Mouse (Mus musculus) adrenal gland (tissue): Measurements from ENCODE around the gene St6gal1.

Experiments
- intact Hi-C: fragments of 180-260 bp; cut with DNase I; formaldehyde crosslinking; loops from one replicate; pipeline ENCODE4 v1.15.1; 2025

Gene St6gal1

GRCm38 (mm10) chr16:23295720-23296119 lies 71.2 kb downstream of the St6gal1 start:
- intact Hi-C loops: no loop called here

GRCm38 (mm10) chr16:23296721-23297120 lies 72.2 kb downstream of the St6gal1 start:
- intact Hi-C loops: no loop called here

- intact Hi-C loops: no loop called here
Observed at GRCm38 (mm10) chr16:23298441-23298840, 73.9 kb downstream of the St6gal1 start.

- intact Hi-C loops: no loop called here
Observed at GRCm38 (mm10) chr16:23298911-23299310, 74.4 kb downstream of the St6gal1 start.

GRCm38 (mm10) chr16:23299904-23300740 lies 75.6 kb downstream of the St6gal1 start:
- intact Hi-C loops: no loop called here

- intact Hi-C loops: no loop called here
Observed at GRCm38 (mm10) chr16:23301762-23302161, 77.2 kb downstream of the St6gal1 start.

- intact Hi-C loops: loop anchor here (5.0 kb wide), 1 partner anchor 51 kb away; no protein-coding TSS in a partner anchor
Observed at GRCm38 (mm10) chr16:23305830-23306623, 81.5 kb downstream of the St6gal1 start.

GRCm38 (mm10) chr16:23307142-23307968 lies 82.8 kb downstream of the St6gal1 start:
- intact Hi-C loops: loop anchor here (5.0 kb wide), 1 partner anchor 50 kb away; no protein-coding TSS in a partner anchor

- intact Hi-C loops: loop anchor here (5.0 kb wide), 1 partner anchor 49 kb away; no protein-coding TSS in a partner anchor
Observed at GRCm38 (mm10) chr16:23308012-23308554, 83.5 kb downstream of the St6gal1 start.

GRCm38 (mm10) chr16:23309080-23309479 lies 84.5 kb downstream of the St6gal1 start:
- intact Hi-C loops: loop anchor here (5.0 kb wide), 1 partner anchor 48 kb away; no protein-coding TSS in a partner anchor

- intact Hi-C loops: no loop called here
Observed at GRCm38 (mm10) chr16:23312604-23313003, 88.1 kb downstream of the St6gal1 start.

GRCm38 (mm10) chr16:23314790-23315189 lies 90.2 kb downstream of the St6gal1 start:
- intact Hi-C loops: no loop called here

GRCm38 (mm10) chr16:23317411-23318047 lies 93.0 kb downstream of the St6gal1 start:
- intact Hi-C loops: no loop called here

- intact Hi-C loops: no loop called here
Observed at GRCm38 (mm10) chr16:23320025-23320424, 95.5 kb downstream of the St6gal1 start.

- intact Hi-C loops: no loop called here
Observed at GRCm38 (mm10) chr16:23320579-23320978, 96.0 kb downstream of the St6gal1 start.

- intact Hi-C loops: no loop called here
Observed at GRCm38 (mm10) chr16:23322453-23322852, 97.9 kb downstream of the St6gal1 start.

- intact Hi-C loops: no loop called here
Observed at GRCm38 (mm10) chr16:23323915-23324314, 99.4 kb downstream of the St6gal1 start.

- intact Hi-C loops: no loop called here
Observed at GRCm38 (mm10) chr16:23324867-23325650, 100.5 kb downstream of the St6gal1 start.

GRCm38 (mm10) chr16:23326664-23327063 lies 102.1 kb downstream of the St6gal1 start:
- intact Hi-C loops: no loop called here
